Mouse (Mus musculus) forebrain, embryonic 15.5 days (tissue): ENCODE results near the gene Eef1e1. TPM values are rescaled to one million over a fixed set of nuclear protein-coding genes. Genes with fewer than 3 reads are reported as not detected.
"Not testable (repeated sequence)": the region's sequence is repeated elsewhere in the genome, so short reads cannot be mapped to it uniquely, and the experiment has no call there.

ENCODE experiments used
- ATAC-seq: fragments of 200-750 bp; cut with Nextera tagmentation; replicated peaks from 2 replicates; pipeline ENCODE4 v1.8.0; 2017; ENCODE audit warnings: mild to moderate bottlenecking, moderate TSS enrichment, moderate library complexity
- H3K27ac ChIP-seq: fragments of 300-500 bp; sonication (generic); replicated peaks from 2 replicates; pipeline ENCODE4 v1.5.1; 2015; ENCODE audit warnings: mild to moderate bottlenecking, inconsistent platforms
- H3K27me3 ChIP-seq: fragments of 300-500 bp; sonication (generic); 2 replicates; pipeline ENCODE4 v1.6.1; 2015; ENCODE audit warnings: inconsistent platforms
- H3K36me3 ChIP-seq: fragments of 300-500 bp; sonication (generic); 2 replicates; pipeline ENCODE4 v1.6.1; 2015; ENCODE audit warnings: mild to moderate bottlenecking, inconsistent platforms
- H3K4me1 ChIP-seq: fragments of 300-500 bp; sonication (generic); 2 replicates; pipeline ENCODE4 v1.6.1; 2015; ENCODE audit warnings: inconsistent platforms
- H3K4me2 ChIP-seq: fragments of 300-500 bp; sonication (generic); replicated peaks from 2 replicates; pipeline ENCODE4 v1.6.1; 2015; ENCODE audit warnings: mild to moderate bottlenecking, inconsistent platforms
- H3K4me3 ChIP-seq: fragments of 300-500 bp; sonication (generic); 2 replicates; pipeline ENCODE4 v1.5.1; 2015; ENCODE audit warnings: mild to moderate bottlenecking, inconsistent platforms
- H3K9ac ChIP-seq: fragments of 300-500 bp; sonication (generic); replicated peaks from 2 replicates; pipeline ENCODE4 v1.6.1; 2015; ENCODE audit warnings: mild to moderate bottlenecking, inconsistent platforms
- H3K9me3 ChIP-seq: fragments of 300-500 bp; sonication (generic); 2 replicates; pipeline ENCODE4 v1.6.1; 2016; ENCODE audit warnings: inconsistent platforms
- WGBS: fragments of 180-500 bp; shearing (Covaris S2); methylation state at CpG from one replicate; pipeline ENCODE4 v1.1.7; 2015; ENCODE audit warnings: mixed read lengths; 5-methylcytosine and 5-hydroxymethylcytosine counted together
- polyA plus RNA-seq: library from polyadenylated mRNA; unstranded; fragments of >200 nt; fragmentation: Nextera tagmentation; extraction: Ambion mirVana; gene quantifications from 2 replicates; pipeline ENCODE4 v1.2.1, GENCODE M21; 2015

Gene Eef1e1
- polyA plus RNA-seq, 1 experiment from 2014 or later, result 84.8 TPM

- H3K4me2 ChIP-seq, result no peak overlapping the region
- H3K27me3 ChIP-seq, result no peaks in the 10 kb centered on the region
- H3K36me3 ChIP-seq, result no peaks in the 10 kb centered on the region
- no peak overlapping the region for H3K27ac ChIP-seq
- H3K4me1 ChIP-seq, result peaks cover 9% of the 10 kb centered on the region; the same call in 1 of the 2 replicates
- no peaks in the 10 kb centered on the region for H3K9me3 ChIP-seq
- 94% methylated on average over 5 of the region's 5 CpGs for WGBS
- H3K9ac ChIP-seq, result no peak overlapping the region
- H3K4me3 ChIP-seq, result no peak overlapping the region
- no peak for ATAC-seq
Measured at GRCm38 (mm10) chr13:38623296-38623695, 35.6 kb downstream of the Eef1e1 start.

DNA sequence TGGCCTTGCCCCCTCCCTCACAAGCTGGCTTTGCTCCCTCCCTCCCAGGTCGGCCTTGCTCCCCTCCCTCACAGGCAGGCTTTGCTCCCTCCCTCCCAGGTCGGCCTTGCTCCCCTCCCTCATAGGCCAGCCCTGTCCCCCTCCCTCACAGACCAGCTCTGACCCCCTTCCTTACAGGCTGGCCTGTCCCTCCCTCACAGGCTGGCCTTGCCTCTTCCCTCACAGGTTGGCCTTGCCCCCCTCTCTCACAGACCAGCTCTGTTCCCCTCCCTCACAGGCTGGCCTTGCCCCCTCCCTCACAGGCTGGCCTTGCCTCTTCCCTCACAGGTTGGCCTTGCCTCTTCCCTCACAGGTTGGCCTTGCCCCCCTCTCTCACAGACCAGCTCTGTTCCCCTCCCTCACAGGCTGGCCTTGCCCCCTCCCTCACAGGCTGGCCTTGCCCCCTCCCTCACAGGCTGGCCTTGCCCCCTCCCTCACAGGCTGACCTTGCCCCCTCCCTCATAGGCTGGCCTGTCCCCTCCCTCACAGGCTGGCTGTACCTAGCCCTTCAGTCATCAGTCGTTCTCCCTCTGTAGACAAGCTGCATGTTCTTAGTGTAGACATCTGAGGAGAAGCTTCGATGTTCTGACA is 40.7 kb downstream of the Eef1e1 start:
- not testable (repeated sequence) for H3K4me1 ChIP-seq, H3K4me2 ChIP-seq, H3K27ac ChIP-seq, H3K27me3 ChIP-seq, H3K4me3 ChIP-seq, ATAC-seq, H3K36me3 ChIP-seq, H3K9me3 ChIP-seq, H3K9ac ChIP-seq
- WGBS, result 71% methylated on average over 4 of the region's 4 CpGs

GRCm38 (mm10) chr13:38616887-38617286 is 42.0 kb downstream of the Eef1e1 start:
- H3K9ac ChIP-seq, result no peak overlapping the region
- 77% methylated on average over 4 of the region's 4 CpGs for WGBS
- no peak for ATAC-seq
- H3K27me3 ChIP-seq, result no peaks in the 10 kb centered on the region
- no peak overlapping the region for H3K4me3 ChIP-seq
- no peak overlapping the region for H3K4me2 ChIP-seq
- H3K9me3 ChIP-seq, result no peaks in the 10 kb centered on the region
- no peaks in the 10 kb centered on the region for H3K4me1 ChIP-seq
- H3K27ac ChIP-seq, result no peak overlapping the region
- peaks cover 5% of the 10 kb centered on the region; the same call in 1 of the 2 replicates for H3K36me3 ChIP-seq

DNA sequence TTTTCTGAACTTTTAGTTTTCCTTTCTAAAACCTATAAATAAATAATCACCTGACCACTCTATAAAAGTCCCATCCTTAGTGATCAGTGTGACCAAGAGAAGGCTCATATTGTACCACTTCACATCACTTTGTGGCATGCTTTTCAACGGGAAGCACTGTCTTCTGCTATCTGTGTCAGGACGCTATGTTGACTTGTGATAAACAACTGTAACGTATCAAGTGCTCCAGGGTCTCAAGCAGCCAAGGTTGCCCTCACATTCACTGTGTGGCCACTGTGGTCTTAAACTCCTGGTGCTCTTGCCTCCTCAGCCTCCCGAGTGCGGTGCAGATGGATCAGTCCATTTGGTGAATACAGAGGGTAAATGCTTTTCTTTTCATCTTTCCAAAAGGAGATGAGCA is 43.2 kb downstream of the Eef1e1 start:
- H3K4me3 ChIP-seq, result no peak overlapping the region
- peaks cover 5% of the 10 kb centered on the region; the same call in 1 of the 2 replicates for H3K36me3 ChIP-seq
- ATAC-seq, result no peak
- H3K27me3 ChIP-seq, result no peaks in the 10 kb centered on the region
- no peak overlapping the region for H3K4me2 ChIP-seq
- H3K9me3 ChIP-seq, result no peaks in the 10 kb centered on the region
- no peak overlapping the region for H3K9ac ChIP-seq
- no peak overlapping the region for H3K27ac ChIP-seq
- 96% methylated on average over 5 of the region's 5 CpGs for WGBS
- no peaks in the 10 kb centered on the region for H3K4me1 ChIP-seq

DNA sequence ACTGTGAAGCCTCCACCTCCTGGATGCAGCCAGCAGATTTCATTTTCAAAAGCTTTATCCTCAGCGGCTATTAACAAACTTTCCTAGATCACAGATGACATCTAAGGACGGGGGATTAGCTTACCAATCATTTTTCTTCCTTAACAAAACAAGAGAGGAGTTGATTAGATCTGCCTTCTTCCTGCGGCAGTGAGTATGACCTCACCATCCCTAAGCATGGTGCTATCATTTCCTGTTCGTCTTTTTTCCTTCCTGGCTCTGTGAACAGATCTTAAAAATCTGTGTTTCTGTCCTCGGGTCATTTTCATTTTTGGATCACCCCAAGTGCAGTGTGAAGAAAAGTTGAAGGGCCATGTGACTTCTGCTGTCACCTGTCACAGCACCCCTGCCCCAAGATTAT is 44.6 kb downstream of the Eef1e1 start:
- H3K4me2 ChIP-seq, result no peak overlapping the region
- peaks cover 7% of the 10 kb centered on the region; the same call in 1 of the 2 replicates for H3K36me3 ChIP-seq
- no peaks in the 10 kb centered on the region for H3K9me3 ChIP-seq
- no peak overlapping the region for H3K9ac ChIP-seq
- no peaks in the 10 kb centered on the region for H3K27me3 ChIP-seq
- no peak for ATAC-seq
- H3K4me1 ChIP-seq, result no peaks in the 10 kb centered on the region
- no peak overlapping the region for H3K27ac ChIP-seq
- no peak overlapping the region for H3K4me3 ChIP-seq
- 69% methylated on average over 5 of the region's 5 CpGs for WGBS

DNA sequence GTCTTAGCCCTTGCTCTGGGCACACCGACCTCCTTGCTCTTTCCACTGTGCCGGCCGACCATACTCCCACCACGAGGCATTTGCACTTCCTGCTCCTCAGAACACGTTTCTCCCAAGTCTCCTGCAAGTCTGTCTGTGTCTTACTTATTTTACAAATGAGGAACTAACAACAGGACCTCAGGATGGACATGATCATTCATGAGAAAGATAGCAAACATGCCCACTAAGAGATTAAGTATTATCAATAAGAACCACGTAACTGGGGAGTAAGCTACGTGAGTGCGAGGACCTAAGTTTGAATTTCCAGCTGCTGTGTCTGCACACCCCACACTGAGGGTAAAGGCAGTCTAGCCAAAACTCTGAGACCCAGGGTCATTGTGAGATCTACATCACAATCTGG is 45.3 kb downstream of the Eef1e1 start:
- Histone ChIP-seq H3K9ac (no peak overlapping the region), H3K9me3 (no peaks in the 10 kb centered on the region), H3K27ac (no peak overlapping the region), H3K27me3 (no peaks in the 10 kb centered on the region), H3K4me2 (no peak overlapping the region), H3K4me3 (no peak overlapping the region), H3K36me3 (peaks cover 7% of the 10 kb centered on the region), H3K4me1 (no peaks in the 10 kb centered on the region)
- 94% methylated on average over 8 of the region's 8 CpGs for WGBS
- no peak for ATAC-seq

DNA sequence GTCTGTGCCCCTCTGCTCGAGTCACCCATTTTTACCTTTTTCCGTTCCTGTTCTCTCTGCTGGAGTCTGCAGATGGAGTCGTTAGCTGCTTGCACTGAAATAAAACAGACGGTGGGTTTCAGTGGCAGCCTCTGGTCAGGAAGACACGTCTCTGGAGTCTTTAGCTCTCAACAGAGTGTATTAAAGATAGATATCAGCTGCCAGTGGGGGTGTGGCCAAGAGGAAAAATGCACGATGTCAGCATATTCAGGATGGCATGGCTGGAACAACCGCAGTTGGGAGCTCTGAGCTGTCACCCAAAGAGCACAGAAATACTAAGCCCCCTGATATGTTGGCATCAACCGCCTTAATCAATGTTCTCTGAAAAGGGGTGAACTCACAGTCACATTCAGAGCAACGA is 46.2 kb downstream of the Eef1e1 start:
- ATAC-seq, result no peak
- WGBS, result 91% methylated on average over 9 of the region's 9 CpGs
- Histone ChIP-seq H3K9me3 (no peaks in the 10 kb centered on the region), H3K27me3 (no peaks in the 10 kb centered on the region), H3K9ac (no peak overlapping the region), H3K36me3 (peaks cover 7% of the 10 kb centered on the region), H3K27ac (no peak overlapping the region), H3K4me2 (no peak overlapping the region), H3K4me1 (no peaks in the 10 kb centered on the region), H3K4me3 (no peak overlapping the region)

DNA sequence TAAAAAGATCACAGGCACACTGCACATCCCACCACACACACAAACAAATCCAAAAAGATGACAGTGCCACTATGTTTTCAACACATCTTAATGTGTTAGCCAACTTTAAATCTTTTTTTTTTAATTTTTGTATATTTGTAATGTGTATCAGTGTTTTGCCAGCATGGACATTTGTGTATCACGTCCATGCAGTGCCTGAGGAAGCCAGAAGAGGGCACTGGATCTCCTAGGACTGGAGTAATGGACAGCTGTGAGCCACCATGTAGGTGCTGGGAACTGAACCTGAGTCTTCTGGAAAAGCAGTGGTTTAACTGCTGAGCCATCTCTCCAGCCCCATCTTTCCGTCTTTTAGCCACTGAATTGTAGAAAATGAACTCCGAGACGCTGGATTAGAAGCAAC is 46.7 kb downstream of the Eef1e1 start:
- H3K4me3 ChIP-seq, result no peak overlapping the region
- H3K9me3 ChIP-seq, result no peaks in the 10 kb centered on the region
- H3K36me3 ChIP-seq, result peaks cover 7% of the 10 kb centered on the region
- H3K4me1 ChIP-seq, result no peaks in the 10 kb centered on the region
- WGBS, result 97% methylated on average over 4 of the region's 4 CpGs
- no peak overlapping the region for H3K9ac ChIP-seq
- no peak overlapping the region for H3K4me2 ChIP-seq
- no peak for ATAC-seq
- no peaks in the 10 kb centered on the region for H3K27me3 ChIP-seq
- H3K27ac ChIP-seq, result no peak overlapping the region

DNA sequence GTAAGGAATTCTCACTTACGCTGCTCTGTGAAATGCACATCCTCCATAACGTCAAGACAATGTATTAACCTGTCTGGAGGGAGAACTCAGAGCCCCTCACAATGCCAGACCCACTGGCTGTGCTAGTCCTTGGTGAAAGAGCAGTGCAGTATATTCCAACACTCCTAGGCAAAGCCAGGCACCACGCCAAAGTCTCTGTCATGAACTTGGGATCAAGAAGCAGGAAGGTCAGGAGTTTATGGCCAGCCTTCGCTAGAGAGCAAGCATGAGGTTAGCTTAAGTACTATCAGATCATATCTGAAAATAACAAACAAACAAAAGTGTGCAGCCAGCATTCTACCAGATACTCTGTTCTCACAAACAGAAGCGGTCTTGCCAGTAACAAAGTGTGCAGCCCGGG is 48.5 kb downstream of the Eef1e1 start:
- H3K4me3 ChIP-seq, result no peak overlapping the region

DNA sequence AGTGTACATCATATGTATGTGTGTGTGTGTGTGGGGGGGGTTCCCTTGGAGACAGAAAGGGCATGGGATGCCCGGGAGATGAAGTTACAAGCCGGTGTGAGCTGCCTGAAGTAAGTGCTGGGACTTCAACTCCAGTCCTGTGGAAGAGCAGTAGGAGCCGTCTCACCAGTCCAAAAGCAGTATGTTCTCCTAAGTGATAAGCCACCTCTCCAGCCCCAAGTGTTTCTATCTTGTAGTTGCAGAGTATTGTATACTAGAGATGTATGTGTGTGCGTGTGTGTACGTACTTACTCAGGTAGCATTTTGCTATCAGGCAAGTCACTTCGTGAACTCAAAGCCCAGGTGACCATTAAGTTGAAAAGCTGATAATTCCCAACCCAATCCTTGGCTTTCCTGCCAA is 51.7 kb downstream of the Eef1e1 start:
- Histone ChIP-seq H3K4me2 (no peak overlapping the region), H3K4me1 (no peaks in the 10 kb centered on the region), H3K36me3 (peaks cover 4% of the 10 kb centered on the region; the same call in 1 of the 2 replicates), H3K27me3 (no peaks in the 10 kb centered on the region), H3K4me3 (no peak overlapping the region), H3K27ac (no peak overlapping the region), H3K9ac (no peak overlapping the region), H3K9me3 (no peaks in the 10 kb centered on the region)
- ATAC-seq, result no peak
- 91% methylated on average over 6 of the region's 6 CpGs for WGBS

More for the DNA sequence above, 48.5 kb downstream of the Eef1e1 start:
- H3K27me3 ChIP-seq, result no peaks in the 10 kb centered on the region
- no peak overlapping the region for H3K27ac ChIP-seq
- H3K4me2 ChIP-seq, result no peak overlapping the region
- H3K36me3 ChIP-seq, result peaks cover 7% of the 10 kb centered on the region
- WGBS, result 90% methylated on average over 6 of the region's 6 CpGs
- H3K4me1 ChIP-seq, result no peaks in the 10 kb centered on the region
- no peak overlapping the region for H3K9ac ChIP-seq
- ATAC-seq, result no peak
- no peaks in the 10 kb centered on the region for H3K9me3 ChIP-seq

DNA sequence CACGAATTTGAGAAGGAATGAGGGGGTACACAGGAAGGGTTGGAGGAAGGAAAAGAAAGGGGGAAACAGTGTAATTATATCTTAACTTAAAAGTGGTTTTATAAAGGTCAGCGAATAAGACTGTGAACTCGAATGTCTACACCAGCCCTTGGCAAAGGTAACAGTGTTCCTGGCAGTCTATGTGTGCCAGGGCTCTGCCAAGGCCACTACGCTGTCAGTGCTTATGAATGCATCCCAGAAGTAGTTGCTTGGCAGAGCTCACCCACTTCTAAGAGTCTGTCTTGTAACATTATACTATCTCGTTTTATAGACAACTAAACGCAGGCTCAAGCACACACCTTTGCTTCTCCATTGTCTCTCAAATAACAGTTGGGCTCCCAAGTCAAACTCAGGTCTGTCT is 53.5 kb downstream of the Eef1e1 start:
- Histone ChIP-seq H3K4me2 (no peak overlapping the region), H3K36me3 (peaks cover 4% of the 10 kb centered on the region; the same call in 1 of the 2 replicates), H3K27me3 (no peaks in the 10 kb centered on the region), H3K9me3 (no peaks in the 10 kb centered on the region), H3K9ac (no peak overlapping the region), H3K27ac (no peak overlapping the region), H3K4me3 (no peak overlapping the region), H3K4me1 (no peaks in the 10 kb centered on the region)
- WGBS, result 77% methylated on average over 6 of the region's 6 CpGs
- ATAC-seq, result no peak

- WGBS, result 85% methylated on average over 13 of the region's 13 CpGs
- Histone ChIP-seq H3K4me3 (no peak overlapping the region), H3K9ac (no peak overlapping the region), H3K4me2 (no peak overlapping the region), H3K27ac (no peak overlapping the region), H3K4me1 (no peaks in the 10 kb centered on the region), H3K36me3 (0 out of 2 replicates have a peak, but pooled peaks cover 2% of the 10 kb centered on the region), H3K9me3 (no peaks in the 10 kb centered on the region), H3K27me3 (no peaks in the 10 kb centered on the region)
- no peak for ATAC-seq
Measured at GRCm38 (mm10) chr13:38602966-38603365, 55.9 kb downstream of the Eef1e1 start.

DNA sequence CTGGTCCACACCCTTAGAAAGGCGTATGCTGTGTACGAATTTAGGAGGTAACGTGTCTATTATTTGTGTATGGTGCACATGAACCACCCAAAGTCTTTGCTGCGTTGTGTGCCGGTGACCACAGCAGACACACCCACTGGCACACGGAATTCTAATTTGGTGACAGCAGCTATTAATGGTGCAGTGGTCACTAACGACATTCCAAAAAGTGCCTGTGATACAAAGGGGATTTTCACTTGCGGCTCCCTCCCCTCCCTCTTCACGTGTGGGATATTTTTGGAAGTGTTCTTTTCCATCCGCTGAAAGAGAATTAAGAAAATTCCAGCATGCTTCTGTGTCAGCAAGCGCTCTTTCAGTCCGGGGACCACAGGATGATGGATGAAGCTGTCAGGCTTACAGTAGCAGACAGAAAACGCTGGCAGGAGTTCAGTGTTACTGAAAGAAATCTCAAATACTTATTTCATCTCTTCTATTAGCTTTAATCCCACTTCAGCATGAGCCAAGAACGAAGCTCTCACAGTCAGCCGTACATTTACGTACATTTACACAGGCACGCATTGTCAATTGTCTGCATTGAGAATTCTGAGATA is 56.5 kb downstream of the Eef1e1 start:
- H3K27me3 ChIP-seq, result no peaks in the 10 kb centered on the region
- H3K36me3 ChIP-seq, result 0 out of 2 replicates have a peak, but pooled peaks cover 2% of the 10 kb centered on the region
- no peak overlapping the region for H3K4me2 ChIP-seq
- H3K9me3 ChIP-seq, result no peaks in the 10 kb centered on the region
- no peak overlapping the region for H3K4me3 ChIP-seq
- no peak for ATAC-seq
- WGBS, result 48% methylated on average over 17 of the region's 17 CpGs
- no peak overlapping the region for H3K9ac ChIP-seq
- no peaks in the 10 kb centered on the region for H3K4me1 ChIP-seq
- no peak overlapping the region for H3K27ac ChIP-seq
